Mouse (Mus musculus): ENCODE data around the gene Vps8. TPM values are rescaled to one million over a fixed set of nuclear protein-coding genes. Genes with fewer than 3 reads are reported as not detected.

Vps8 gene
- polyA plus RNA-seq, 1 experiment from 2014 or later: 25.6 TPM

- H3K36me3 ChIP-seq (ENCODE audit: insufficient read depth, low read length): no peaks in the 10 kb centered on the region
- no peaks in the 10 kb centered on the region for H3K9me3 ChIP-seq (ENCODE audit: low read length)
- H3K4me3 ChIP-seq (ENCODE audit: low read length): peak overlapping the region; percentile 89
- no peaks in the 10 kb centered on the region for H3K27me3 ChIP-seq (ENCODE audit: insufficient read depth, low read length)
- peak overlapping the region; percentile 96 for H3K4me2 ChIP-seq (replicated peaks; ENCODE audit: low read depth, low read length)
- 0% methylated on average over 10 of the region's 10 CpGs for WGBS
- H3K27ac ChIP-seq (ENCODE audit: low read length): peak overlapping the region; percentile 83
- peak; percentile 81 for ATAC-seq (ENCODE audit: low FRiP score, low TSS enrichment)
- H3K4me1 ChIP-seq (ENCODE audit: insufficient read depth, low read length): peaks cover 8% of the 10 kb centered on the region
- H3K9ac ChIP-seq (replicated peaks; ENCODE audit: low read length): peak overlapping the region; percentile 92
Observed at GRCm38 (mm10) chr16:21423546-21423910, 610 bp downstream of the Vps8 start.

GRCm38 (mm10) chr16:21428131-21428530 is 5.2 kb downstream of the Vps8 start:
- Histone ChIP-seq H3K27me3 (ENCODE audit: insufficient read depth, low read length) (no peaks in the 10 kb centered on the region), H3K4me1 (ENCODE audit: insufficient read depth, low read length) (peaks cover 13% of the 10 kb centered on the region), H3K27ac (ENCODE audit: low read length) (no peak overlapping the region), H3K4me3 (ENCODE audit: low read length) (no peak overlapping the region), H3K36me3 (ENCODE audit: insufficient read depth, low read length) (peaks cover 3% of the 10 kb centered on the region; the same call in 1 of the 2 replicates), H3K4me2 (replicated peaks; ENCODE audit: low read depth, low read length) (no peak overlapping the region), H3K9ac (replicated peaks; ENCODE audit: low read length) (no peak overlapping the region), H3K9me3 (ENCODE audit: low read length) (peaks cover 3% of the 10 kb centered on the region)
- WGBS: 66% methylated on average over 5 of the region's 5 CpGs
- ATAC-seq (ENCODE audit: low FRiP score, low TSS enrichment): no peak

GRCm38 (mm10) chr16:21430377-21431060 is 7.6 kb downstream of the Vps8 start:
- Histone ChIP-seq H3K9ac (replicated peaks; ENCODE audit: low read length) (no peak overlapping the region), H3K4me3 (ENCODE audit: low read length) (no peak overlapping the region), H3K27ac (ENCODE audit: low read length) (no peak overlapping the region), H3K27me3 (ENCODE audit: insufficient read depth, low read length) (no peaks in the 10 kb centered on the region), H3K36me3 (ENCODE audit: insufficient read depth, low read length) (peaks cover 3% of the 10 kb centered on the region; the same call in 1 of the 2 replicates), H3K4me1 (ENCODE audit: insufficient read depth, low read length) (peaks cover 8% of the 10 kb centered on the region; the same call in 1 of the 2 replicates), H3K9me3 (ENCODE audit: low read length) (peaks cover 3% of the 10 kb centered on the region), H3K4me2 (replicated peaks; ENCODE audit: low read depth, low read length) (no peak overlapping the region)
- ATAC-seq (ENCODE audit: low FRiP score, low TSS enrichment): no peak; the same call in 1 of the 2 replicates
- 62% methylated on average over 2 of the region's 2 CpGs for WGBS

- Histone ChIP-seq H3K36me3 (ENCODE audit: insufficient read depth, low read length) (peaks cover 3% of the 10 kb centered on the region; the same call in 1 of the 2 replicates), H3K4me1 (ENCODE audit: insufficient read depth, low read length) (peaks cover 8% of the 10 kb centered on the region; the same call in 1 of the 2 replicates), H3K9me3 (ENCODE audit: low read length) (peaks cover 3% of the 10 kb centered on the region), H3K9ac (replicated peaks; ENCODE audit: low read length) (no peak overlapping the region), H3K4me2 (replicated peaks; ENCODE audit: low read depth, low read length) (no peak overlapping the region), H3K27me3 (ENCODE audit: insufficient read depth, low read length) (no peaks in the 10 kb centered on the region), H3K27ac (ENCODE audit: low read length) (no peak overlapping the region), H3K4me3 (ENCODE audit: low read length) (no peak overlapping the region)
- ATAC-seq (ENCODE audit: low FRiP score, low TSS enrichment): no peak
- WGBS: 88% methylated on average over 3 of the region's 3 CpGs
Observed at GRCm38 (mm10) chr16:21431614-21432013, 8.7 kb downstream of the Vps8 start.

- no peak for ATAC-seq (ENCODE audit: low FRiP score, low TSS enrichment)
- Histone ChIP-seq H3K27ac (ENCODE audit: low read length) (no peak overlapping the region), H3K4me3 (ENCODE audit: low read length) (no peak overlapping the region), H3K4me1 (ENCODE audit: insufficient read depth, low read length) (peaks cover 8% of the 10 kb centered on the region; the same call in 1 of the 2 replicates), H3K9me3 (ENCODE audit: low read length) (peaks cover 3% of the 10 kb centered on the region), H3K9ac (replicated peaks; ENCODE audit: low read length) (no peak overlapping the region), H3K27me3 (ENCODE audit: insufficient read depth, low read length) (no peaks in the 10 kb centered on the region), H3K4me2 (replicated peaks; ENCODE audit: low read depth, low read length) (no peak overlapping the region), H3K36me3 (ENCODE audit: insufficient read depth, low read length) (peaks cover 3% of the 10 kb centered on the region; the same call in 1 of the 2 replicates)
- 56% methylated on average over 3 of the region's 3 CpGs for WGBS
Observed at GRCm38 (mm10) chr16:21433543-21433942, 10.6 kb downstream of the Vps8 start.

- no peak overlapping the region for H3K4me2 ChIP-seq (replicated peaks; ENCODE audit: low read depth, low read length)
- no peak overlapping the region for H3K27ac ChIP-seq (ENCODE audit: low read length)
- H3K9ac ChIP-seq (replicated peaks; ENCODE audit: low read length): no peak overlapping the region
- H3K4me1 ChIP-seq (ENCODE audit: insufficient read depth, low read length): peaks cover 9% of the 10 kb centered on the region; the same call in 1 of the 2 replicates
- no peak overlapping the region for H3K4me3 ChIP-seq (ENCODE audit: low read length)
- no peaks in the 10 kb centered on the region for H3K36me3 ChIP-seq (ENCODE audit: insufficient read depth, low read length)
- no peaks in the 10 kb centered on the region for H3K9me3 ChIP-seq (ENCODE audit: low read length)
- H3K27me3 ChIP-seq (ENCODE audit: insufficient read depth, low read length): no peaks in the 10 kb centered on the region
- ATAC-seq (ENCODE audit: low FRiP score, low TSS enrichment): no peak
Observed at GRCm38 (mm10) chr16:21441012-21441411, 18.1 kb downstream of the Vps8 start.

- H3K27me3 ChIP-seq (ENCODE audit: insufficient read depth, low read length): no peaks in the 10 kb centered on the region
- no peak overlapping the region for H3K9ac ChIP-seq (replicated peaks; ENCODE audit: low read length)
- H3K9me3 ChIP-seq (ENCODE audit: low read length): no peaks in the 10 kb centered on the region
- no peak overlapping the region for H3K27ac ChIP-seq (ENCODE audit: low read length)
- no peak overlapping the region for H3K4me2 ChIP-seq (replicated peaks; ENCODE audit: low read depth, low read length)
- H3K4me3 ChIP-seq (ENCODE audit: low read length): no peak overlapping the region
- peaks cover 12% of the 10 kb centered on the region for H3K4me1 ChIP-seq (ENCODE audit: insufficient read depth, low read length)
- H3K36me3 ChIP-seq (ENCODE audit: insufficient read depth, low read length): no peaks in the 10 kb centered on the region
- ATAC-seq (ENCODE audit: low FRiP score, low TSS enrichment): no peak
- WGBS: 54% methylated on average over 9 of the region's 9 CpGs
Observed at GRCm38 (mm10) chr16:21445026-21445625, 22.2 kb downstream of the Vps8 start.

- no peak overlapping the region for H3K27ac ChIP-seq (ENCODE audit: low read length)
- WGBS: 93% methylated on average over 5 of the region's 5 CpGs
- no peak overlapping the region for H3K4me2 ChIP-seq (replicated peaks; ENCODE audit: low read depth, low read length)
- no peak overlapping the region for H3K9ac ChIP-seq (replicated peaks; ENCODE audit: low read length)
- H3K27me3 ChIP-seq (ENCODE audit: insufficient read depth, low read length): no peaks in the 10 kb centered on the region
- peaks cover 15% of the 10 kb centered on the region for H3K4me1 ChIP-seq (ENCODE audit: insufficient read depth, low read length)
- ATAC-seq (ENCODE audit: low FRiP score, low TSS enrichment): no peak
- H3K4me3 ChIP-seq (ENCODE audit: low read length): no peak overlapping the region
- no peaks in the 10 kb centered on the region for H3K36me3 ChIP-seq (ENCODE audit: insufficient read depth, low read length)
- H3K9me3 ChIP-seq (ENCODE audit: low read length): no peaks in the 10 kb centered on the region
Observed at GRCm38 (mm10) chr16:21447447-21447846, 24.5 kb downstream of the Vps8 start.

GRCm38 (mm10) chr16:21448464-21448863 is 25.5 kb downstream of the Vps8 start:
- Histone ChIP-seq H3K4me2 (replicated peaks; ENCODE audit: low read depth, low read length) (no peak overlapping the region), H3K9me3 (ENCODE audit: low read length) (no peaks in the 10 kb centered on the region), H3K9ac (replicated peaks; ENCODE audit: low read length) (no peak overlapping the region), H3K4me1 (ENCODE audit: insufficient read depth, low read length) (peaks cover 15% of the 10 kb centered on the region), H3K36me3 (ENCODE audit: insufficient read depth, low read length) (no peaks in the 10 kb centered on the region), H3K27me3 (ENCODE audit: insufficient read depth, low read length) (no peaks in the 10 kb centered on the region), H3K4me3 (ENCODE audit: low read length) (no peak overlapping the region), H3K27ac (ENCODE audit: low read length) (no peak overlapping the region)
- no peak for ATAC-seq (ENCODE audit: low FRiP score, low TSS enrichment)
- 89% methylated on average over 5 of the region's 5 CpGs for WGBS

- no peak for ATAC-seq (ENCODE audit: low FRiP score, low TSS enrichment)
- no peak overlapping the region for H3K27ac ChIP-seq (ENCODE audit: low read length)
- no peak overlapping the region for H3K9ac ChIP-seq (replicated peaks; ENCODE audit: low read length)
- no peaks in the 10 kb centered on the region for H3K9me3 ChIP-seq (ENCODE audit: low read length)
- peaks cover 11% of the 10 kb centered on the region for H3K4me1 ChIP-seq (ENCODE audit: insufficient read depth, low read length)
- no peak overlapping the region for H3K4me2 ChIP-seq (replicated peaks; ENCODE audit: low read depth, low read length)
- H3K27me3 ChIP-seq (ENCODE audit: insufficient read depth, low read length): no peaks in the 10 kb centered on the region
- WGBS: 26% methylated on average over 8 of the region's 8 CpGs
- H3K36me3 ChIP-seq (ENCODE audit: insufficient read depth, low read length): no peaks in the 10 kb centered on the region
- no peak overlapping the region for H3K4me3 ChIP-seq (ENCODE audit: low read length)
Observed at GRCm38 (mm10) chr16:21449890-21450289, 27.0 kb downstream of the Vps8 start.

Data from kidney, embryonic 16.5 days (tissue).